Comparison of ENCODE assay signal across 22 mouse cellular contexts in genomic region chr6:121148360-121148759, GRCm38 (mm10). TPM values are rescaled to one million over a fixed set of nuclear protein-coding genes. Genes with fewer than 3 reads are reported as not detected.
DNase-seq lines count a peak whose midpoint lies in the region; ATAC-seq and TF ChIP-seq lines count a peak whose summit lies in the region.
"Had no signal": no experiment of that assay in that cellular context is flagged by ENCODE, and none has a peak within 500 bp of the region (broad histone marks: within the 10 kb centered on the region; RNA-seq: fewer than 3 reads in every experiment).

No protein-coding gene starts in this region.

- no peak overlapping the region for H3K4me3 ChIP-seq in lung, postnatal 0 days (ENCODE audit: low read depth, low read length)
- no peak overlapping the region for H3K4me3 ChIP-seq in midbrain, embryonic 11.5 days (ENCODE audit: low read depth, low read length)
- H3K4me3 ChIP-seq in midbrain, embryonic 13.5 days (replicated peaks): no peak overlapping the region
- H3K4me3 ChIP-seq: embryonic facial prominence, embryonic 12.5 days; embryonic facial prominence, embryonic 15.5 days; forebrain, embryonic 13.5 days; hindbrain, embryonic 12.5 days; hindbrain, embryonic 15.5 days had no signal

- no peak overlapping the region for H3K4me2 ChIP-seq in lung, postnatal 0 days (replicated peaks; ENCODE audit: low read depth, low read length)
- H3K4me2 ChIP-seq in midbrain, embryonic 11.5 days: no peak overlapping the region
- H3K4me2 ChIP-seq in midbrain, embryonic 13.5 days (replicated peaks): no peak overlapping the region
- H3K4me2 ChIP-seq: embryonic facial prominence, embryonic 12.5 days; embryonic facial prominence, embryonic 15.5 days; forebrain, embryonic 13.5 days; heart, embryonic 11.5 days; hindbrain, embryonic 12.5 days; hindbrain, embryonic 15.5 days had no signal

- TF ChIP-seq EP300 in lung, postnatal 0 days (IDR thresholded peaks at IDR 0.05): peak; percentile 82

- no peaks in the 10 kb centered on the region for H3K36me3 ChIP-seq in lung, postnatal 0 days (ENCODE audit: insufficient read depth, low read length)
- no peaks in the 10 kb centered on the region for H3K36me3 ChIP-seq in midbrain, embryonic 11.5 days (ENCODE audit: control insufficient read depth, insufficient read depth, low read length)
- no peaks in the 10 kb centered on the region for H3K36me3 ChIP-seq in midbrain, embryonic 13.5 days
- H3K36me3 ChIP-seq: embryonic facial prominence, embryonic 12.5 days; embryonic facial prominence, embryonic 15.5 days; hindbrain, embryonic 12.5 days; hindbrain, embryonic 15.5 days had no signal

- WGBS in lung, postnatal 0 days: 21% methylated on average over 3 of the region's 3 CpGs
- WGBS in midbrain, embryonic 11.5 days: 55% methylated on average over 3 of the region's 3 CpGs
- WGBS in midbrain, embryonic 13.5 days: 57% methylated on average over 3 of the region's 3 CpGs

- DNase-seq in lung, postnatal 0 days (ENCODE audit: low spot score): peak; percentile 77
- DNase-seq in lung, postnatal 10 days: no peak
- peak; percentile 64 for DNase-seq in midbrain, embryonic 11.5 days (ENCODE audit: low spot score, missing footprints)
- no peak for DNase-seq in cerebellum, postnatal 25 days
- DNase-seq: adrenal gland, postnatal 10 days; adrenal gland, postnatal 36 days; cerebellum, adult 18-20 months; cerebellum, adult 9-10 months; cerebellum, postnatal 14 days; gastrocnemius, postnatal 10 days; gastrocnemius, postnatal 36 days; heart, adult 11 months had no signal

- H3K4me1 ChIP-seq in lung, postnatal 0 days (ENCODE audit: insufficient read depth, low read depth, low read length): peaks cover 3% of the 10 kb centered on the region; the same call in 1 of the 2 replicates
- peaks cover 16% of the 10 kb centered on the region for H3K4me1 ChIP-seq in midbrain, embryonic 11.5 days (ENCODE audit: control insufficient read depth, insufficient read depth, low read length)
- peaks cover 18% of the 10 kb centered on the region for H3K4me1 ChIP-seq in midbrain, embryonic 13.5 days (replicated peaks)

- no peak overlapping the region for H3K27ac ChIP-seq in lung, postnatal 0 days (ENCODE audit: low read length)
- no peak overlapping the region for H3K27ac ChIP-seq in midbrain, embryonic 11.5 days (ENCODE audit: low read depth, low read length)
- no peak overlapping the region for H3K27ac ChIP-seq in midbrain, embryonic 13.5 days
- H3K27ac ChIP-seq: embryonic facial prominence, embryonic 12.5 days; embryonic facial prominence, embryonic 15.5 days; forebrain, embryonic 13.5 days; hindbrain, embryonic 12.5 days; hindbrain, embryonic 15.5 days had no signal

- no peak for TF ChIP-seq CTCF in lung, postnatal 0 days (IDR thresholded peaks at IDR 0.05)

- no peaks in the 10 kb centered on the region for H3K9me3 ChIP-seq in lung, postnatal 0 days (ENCODE audit: low read length)
- H3K9me3 ChIP-seq in midbrain, embryonic 11.5 days (ENCODE audit: control insufficient read depth, low read length): no peaks in the 10 kb centered on the region
- no peaks in the 10 kb centered on the region for H3K9me3 ChIP-seq in midbrain, embryonic 13.5 days
- H3K9me3 ChIP-seq: embryonic facial prominence, embryonic 12.5 days; embryonic facial prominence, embryonic 15.5 days; forebrain, embryonic 13.5 days; hindbrain, embryonic 12.5 days; hindbrain, embryonic 15.5 days had no signal

- peaks cover 39% of the 10 kb centered on the region for H3K27me3 ChIP-seq in lung, postnatal 0 days (replicated peaks; ENCODE audit: insufficient read depth, low read length)
- H3K27me3 ChIP-seq in midbrain, embryonic 11.5 days (ENCODE audit: control insufficient read depth, insufficient read depth, low read length): no peaks in the 10 kb centered on the region
- H3K27me3 ChIP-seq in midbrain, embryonic 13.5 days: no peaks in the 10 kb centered on the region
- H3K27me3 ChIP-seq: embryonic facial prominence, embryonic 12.5 days; embryonic facial prominence, embryonic 15.5 days; forebrain, embryonic 13.5 days; hindbrain, embryonic 12.5 days; hindbrain, embryonic 15.5 days; Patski had no signal

- H3K9ac ChIP-seq in lung, postnatal 0 days (replicated peaks; ENCODE audit: low read depth): no peak overlapping the region
- H3K9ac ChIP-seq in midbrain, embryonic 11.5 days (ENCODE audit: low read length): no peak overlapping the region
- no peak overlapping the region for H3K9ac ChIP-seq in midbrain, embryonic 13.5 days (replicated peaks)
- H3K9ac ChIP-seq: embryonic facial prominence, embryonic 12.5 days; embryonic facial prominence, embryonic 15.5 days; forebrain, embryonic 13.5 days; hindbrain, embryonic 12.5 days; hindbrain, embryonic 15.5 days had no signal

- ATAC-seq in lung, postnatal 0 days: peak; percentile 54
- no peak for ATAC-seq in midbrain, embryonic 11.5 days (ENCODE audit: low FRiP score)
- no peak for ATAC-seq in midbrain, embryonic 13.5 days
- ATAC-seq in granulocyte monocyte progenitor cell, adult 5-6 weeks (replicated peaks; ENCODE audit: poor library complexity, severe bottlenecking): peak; percentile 69
- ATAC-seq: forebrain, embryonic 13.5 days; forebrain, embryonic 16.5 days; Patski had no signal

RNA-seq across cellular contexts. Expression of gene Mical3, which starts 17.6 kb away (rescaled TPM):
- polyA plus RNA-seq in lung, postnatal 0 days (2015; fragmentation: Nextera tagmentation; extraction: Ambion mirVana): 12.6 and 12.8 TPM in 2 replicates
- 11.8 and 12.8 TPM in 2 replicates for polyA plus RNA-seq in midbrain, embryonic 11.5 days (2014; fragmentation: Nextera tagmentation; extraction: Ambion mirVana)
- 29.7 and 35.7 TPM in 2 replicates for polyA plus RNA-seq in midbrain, embryonic 13.5 days (2015; fragmentation: Nextera tagmentation; extraction: Ambion mirVana)
- 10.7 and 11.2 TPM in 2 replicates for total RNA-seq in granulocyte monocyte progenitor cell, adult 5-6 weeks (2014; fragmentation: Nextera tagmentation)
- total RNA-seq in granulocyte monocyte progenitor cell, adult 5-6 weeks (2017): 5.6 and 6.4 TPM in 2 replicates

RNA-seq across cellular contexts. Expression of gene Pex26, which starts 35.1 kb away (rescaled TPM):
- polyA plus RNA-seq in lung, postnatal 0 days (2015; fragmentation: Nextera tagmentation; extraction: Ambion mirVana): 5.9 and 6.2 TPM in 2 replicates
- polyA plus RNA-seq in midbrain, embryonic 11.5 days (2014; fragmentation: Nextera tagmentation; extraction: Ambion mirVana): 5.7 and 5.8 TPM in 2 replicates
- polyA plus RNA-seq in midbrain, embryonic 13.5 days (2015; fragmentation: Nextera tagmentation; extraction: Ambion mirVana): 13.0 and 14.5 TPM in 2 replicates
- total RNA-seq in granulocyte monocyte progenitor cell, adult 5-6 weeks (2014; fragmentation: Nextera tagmentation): 9.7 and 11.5 TPM in 2 replicates
- total RNA-seq in granulocyte monocyte progenitor cell, adult 5-6 weeks (2017): 6.5 and 8.3 TPM in 2 replicates

Comparison
In these comparisons a context has a peak if more than half of its experiments do, and no peak if none do; other contexts are left out.
1. DNase-seq: peak in lung, postnatal 0 days (single experiment) and midbrain, embryonic 11.5 days (single experiment); none in lung, postnatal 10 days (single experiment) and cerebellum, postnatal 25 days (0 of 2).
2. ATAC-seq: peak in lung, postnatal 0 days (single experiment) and granulocyte monocyte progenitor cell, adult 5-6 weeks (single experiment); none in midbrain, embryonic 11.5 days (single experiment) and midbrain, embryonic 13.5 days (single experiment).